Mouse (Mus musculus) kidney, embryonic 16.5 days (tissue): ENCODE measurements around the gene Ppp3ca. TPM values are rescaled to one million over a fixed set of nuclear protein-coding genes. Genes with fewer than 3 reads are reported as not detected.

Experiments
- ATAC-seq: fragments of 200-750 bp; cut with Nextera tagmentation; 2 replicates; pipeline ENCODE4 v1.8.0; 2017; ENCODE audit warnings: moderate TSS enrichment; ENCODE audit not compliant: low FRiP score, low TSS enrichment
- H3K27ac ChIP-seq: fragments of 300-500 bp; sonication (generic); 2 replicates; pipeline ENCODE4 v1.5.1; 2014; ENCODE audit warnings: low read length
- H3K27me3 ChIP-seq: fragments of 300-500 bp; sonication (generic); 2 replicates; pipeline ENCODE4 v1.6.1; 2014; ENCODE audit warnings: low read length, control low read depth, mixed read lengths; ENCODE audit not compliant: insufficient read depth
- H3K36me3 ChIP-seq: fragments of 300-500 bp; sonication (generic); 2 replicates; pipeline ENCODE4 v1.6.1; 2014; ENCODE audit warnings: low read length, control low read depth, mixed read lengths; ENCODE audit not compliant: insufficient read depth
- H3K4me1 ChIP-seq: fragments of 300-500 bp; sonication (generic); 2 replicates; pipeline ENCODE4 v1.6.1; 2014; ENCODE audit warnings: low read length, control low read depth, mixed read lengths; ENCODE audit not compliant: insufficient read depth
- H3K4me2 ChIP-seq: fragments of 300-500 bp; sonication (generic); replicated peaks from 2 replicates; pipeline ENCODE4 v1.6.1; 2014; ENCODE audit warnings: low read depth, low read length
- H3K4me3 ChIP-seq: fragments of 300-500 bp; sonication (generic); 2 replicates; pipeline ENCODE4 v1.5.1; 2014; ENCODE audit warnings: mild to moderate bottlenecking, low read length
- H3K9ac ChIP-seq: fragments of 300-500 bp; sonication (generic); replicated peaks from 2 replicates; pipeline ENCODE4 v1.6.1; 2014; ENCODE audit warnings: low read length
- H3K9me3 ChIP-seq: fragments of 300-500 bp; sonication (generic); 2 replicates; pipeline ENCODE4 v1.6.1; 2016; ENCODE audit warnings: low read length, control low read depth
- WGBS: fragments of 180-500 bp; shearing (Covaris S2); extraction: QIAGEN DNeasy Blood & Tissue Kit; methylation state at CpG from one replicate; pipeline ENCODE4 v1.1.7; 2014; 5-methylcytosine and 5-hydroxymethylcytosine counted together
- polyA plus RNA-seq: library from polyadenylated mRNA; unstranded; fragments of >200 nt; fragmentation: Nextera tagmentation; extraction: Ambion mirVana; gene quantifications from 2 replicates; pipeline ENCODE4 v1.2.1, GENCODE M21; 2015

Ppp3ca gene
- 50.7 and 56.9 TPM in 2 replicates for polyA plus RNA-seq

DNA sequence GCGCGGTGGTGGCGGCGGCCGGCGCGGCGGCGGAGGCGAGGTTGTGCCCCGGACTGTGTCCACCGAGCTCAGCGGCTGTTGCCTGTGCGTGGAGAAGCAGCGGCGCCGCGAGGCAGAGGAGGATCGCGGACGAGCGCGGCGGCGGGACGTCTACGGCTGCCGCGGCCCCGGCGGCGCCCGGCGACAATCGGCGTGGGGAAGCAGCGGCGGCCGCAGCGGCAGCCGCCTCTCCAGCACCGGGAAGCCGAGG lies at the start of gene Ppp3ca:
Gene Ppp3ca (plus strand): TSS at position 15 of the 250 bp plus-strand sequence.
- Histone ChIP-seq H3K4me1 (peaks cover 21% of the 10 kb centered on the region), H3K36me3 (no peaks in the 10 kb centered on the region), H3K27ac (peak within 1 kb of the TSS; percentile 95), H3K9ac (peak within 1 kb of the TSS; percentile 87), H3K9me3 (no peaks in the 10 kb centered on the region), H3K27me3 (no peaks in the 10 kb centered on the region), H3K4me3 (peak within 1 kb of the TSS; percentile 91), H3K4me2 (peak within 1 kb of the TSS; percentile 63)
- 0% methylated on average over 39 of the region's 43 CpGs for WGBS
- no peak for ATAC-seq

DNA sequence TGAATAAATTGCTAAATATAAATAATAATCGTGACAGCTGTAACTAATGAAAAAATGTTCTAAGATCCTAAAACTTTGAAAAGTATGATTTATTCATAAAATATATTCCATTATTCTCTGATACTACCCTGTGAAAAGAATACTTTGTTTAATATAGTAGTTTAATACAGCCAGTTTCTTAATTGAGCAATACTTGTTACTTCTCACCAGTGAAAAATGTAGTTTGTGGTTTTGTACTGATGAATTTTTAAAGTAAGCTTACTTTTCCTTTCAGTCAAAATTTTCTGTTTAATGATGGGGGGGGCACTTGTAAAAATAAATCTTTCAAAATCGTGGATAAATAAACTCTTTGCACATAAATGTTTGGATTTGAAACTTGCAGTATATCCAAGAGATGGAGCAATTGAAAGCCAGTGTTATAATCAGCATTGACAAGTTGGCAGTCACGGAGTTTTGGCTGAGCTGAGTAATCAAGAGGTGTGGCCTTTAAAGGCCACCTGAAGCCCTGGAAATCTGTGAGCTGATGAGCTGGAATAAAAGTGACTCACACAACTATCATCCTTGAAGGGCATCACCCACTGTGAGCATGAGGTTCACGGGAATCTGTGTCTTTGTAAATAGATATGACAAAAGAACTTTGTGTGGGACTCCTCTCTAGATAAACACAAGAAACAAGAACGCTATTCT lies 29.2 kb upstream of the Ppp3ca start:
- no peak for ATAC-seq
- H3K9me3 ChIP-seq = no peaks in the 10 kb centered on the region
- H3K4me1 ChIP-seq = no peaks in the 10 kb centered on the region
- H3K27ac ChIP-seq = no peak overlapping the region
- H3K36me3 ChIP-seq = no peaks in the 10 kb centered on the region
- H3K4me2 ChIP-seq = no peak overlapping the region
- WGBS = 79% methylated on average over 5 of the region's 5 CpGs
- H3K27me3 ChIP-seq = no peaks in the 10 kb centered on the region
- no peak overlapping the region for H3K9ac ChIP-seq
- no peak overlapping the region for H3K4me3 ChIP-seq

DNA sequence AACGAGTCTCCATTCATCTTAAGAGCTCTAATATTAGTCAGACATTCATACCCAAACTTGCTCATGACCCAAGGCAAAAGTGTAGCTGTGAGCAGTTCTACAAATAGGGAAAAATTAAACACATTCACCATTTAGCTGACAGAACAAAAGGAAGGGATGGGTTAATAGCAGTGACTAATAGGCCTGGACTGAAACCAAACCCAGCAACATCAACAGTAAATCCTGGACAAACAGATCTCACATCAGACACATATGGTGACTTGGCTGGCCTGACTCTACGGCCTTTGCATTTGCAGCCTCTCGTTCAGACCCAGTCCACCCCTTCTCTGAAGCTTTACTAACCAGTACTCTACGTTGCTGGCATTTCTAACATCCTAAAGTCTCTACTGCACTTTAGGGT lies 19.0 kb upstream of the Ppp3ca start:
- Histone ChIP-seq H3K36me3 (no peaks in the 10 kb centered on the region), H3K9me3 (no peaks in the 10 kb centered on the region), H3K4me3 (no peak overlapping the region), H3K27me3 (no peaks in the 10 kb centered on the region), H3K4me1 (no peaks in the 10 kb centered on the region), H3K27ac (no peak overlapping the region), H3K9ac (no peak overlapping the region), H3K4me2 (no peak overlapping the region)
- no peak for ATAC-seq
- WGBS = 34% methylated on average over 4 of the region's 4 CpGs

DNA sequence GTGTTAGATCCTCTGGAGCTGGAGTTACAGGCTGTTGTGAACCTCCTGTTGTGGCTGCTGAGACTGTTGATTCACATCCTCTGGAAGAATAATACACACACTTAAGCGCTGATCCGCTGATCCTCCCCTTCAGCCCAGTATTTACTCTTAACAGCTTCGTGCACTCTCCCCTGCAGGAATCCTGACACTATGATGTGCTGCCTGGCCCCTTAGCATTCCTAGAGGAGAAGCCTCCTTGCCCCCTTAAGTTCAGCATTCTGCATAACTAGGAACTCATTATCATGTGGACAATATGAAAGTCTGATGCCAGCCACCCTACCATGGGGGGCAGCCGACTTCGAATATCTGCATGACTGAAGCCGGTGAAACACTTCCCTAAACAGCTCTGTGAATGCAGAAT lies 18.4 kb upstream of the Ppp3ca start:
- no peak overlapping the region for H3K4me3 ChIP-seq
- no peaks in the 10 kb centered on the region for H3K27me3 ChIP-seq
- H3K4me1 ChIP-seq = no peaks in the 10 kb centered on the region
- H3K36me3 ChIP-seq = no peaks in the 10 kb centered on the region
- 46% methylated on average over 6 of the region's 6 CpGs for WGBS
- H3K9ac ChIP-seq = no peak overlapping the region
- no peak overlapping the region for H3K4me2 ChIP-seq
- no peak overlapping the region for H3K27ac ChIP-seq
- ATAC-seq = no peak
- H3K9me3 ChIP-seq = no peaks in the 10 kb centered on the region

DNA sequence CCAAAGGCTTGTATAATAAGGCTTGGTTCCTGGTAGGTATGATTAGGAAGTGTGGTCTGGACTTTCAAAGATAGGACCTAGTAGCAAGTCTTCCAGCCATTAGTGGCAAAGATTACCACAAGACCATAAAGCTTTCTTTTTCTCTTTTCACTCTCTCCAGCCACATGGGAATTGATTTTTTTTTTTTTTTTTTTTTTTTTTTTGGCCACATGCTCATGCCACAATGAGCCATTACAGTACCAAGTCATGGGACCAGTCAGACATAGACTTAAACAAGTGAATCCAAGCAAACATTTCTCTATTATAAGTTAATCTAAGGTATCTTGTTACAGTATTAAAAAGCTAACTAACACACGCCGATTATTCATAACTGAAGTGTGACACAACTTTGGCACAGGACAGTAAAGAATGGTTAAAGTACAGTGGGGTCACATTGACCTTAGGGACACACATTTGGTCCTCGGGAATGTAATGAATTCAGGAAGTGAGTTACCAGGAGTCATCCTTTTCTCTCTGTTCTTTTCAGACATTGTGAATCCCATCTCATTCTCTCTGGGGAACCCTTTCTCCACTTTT lies 13.4 kb upstream of the Ppp3ca start:
- WGBS = 77% methylated on average over 3 of the region's 3 CpGs
- Histone ChIP-seq H3K9ac (no peak overlapping the region), H3K36me3 (no peaks in the 10 kb centered on the region), H3K27me3 (no peaks in the 10 kb centered on the region), H3K4me3 (no peak overlapping the region), H3K9me3 (no peaks in the 10 kb centered on the region), H3K4me1 (no peaks in the 10 kb centered on the region), H3K4me2 (no peak overlapping the region), H3K27ac (no peak overlapping the region)
- no peak for ATAC-seq

DNA sequence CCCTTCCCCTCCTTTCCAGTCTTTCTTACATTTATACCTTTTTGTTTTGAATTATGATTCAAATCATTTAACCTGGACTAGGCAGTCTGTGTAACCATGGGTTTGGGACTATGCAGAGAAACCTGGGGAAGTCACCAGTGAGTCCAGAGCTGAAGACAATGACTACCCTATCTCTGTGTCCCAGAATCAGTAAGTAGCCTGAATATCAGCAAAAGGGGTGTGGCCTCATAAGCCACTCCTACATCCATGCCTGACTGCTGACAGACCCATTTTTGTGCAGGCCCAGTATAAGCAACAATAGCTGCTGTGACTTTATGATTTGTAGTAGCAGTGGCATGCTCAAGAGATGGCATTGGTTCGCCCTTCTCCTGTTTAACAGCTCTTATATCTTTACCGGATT lies 11.2 kb upstream of the Ppp3ca start:
- Histone ChIP-seq H3K9me3 (no peaks in the 10 kb centered on the region), H3K36me3 (no peaks in the 10 kb centered on the region), H3K27ac (no peak overlapping the region), H3K4me1 (no peaks in the 10 kb centered on the region), H3K27me3 (no peaks in the 10 kb centered on the region), H3K4me2 (no peak overlapping the region), H3K9ac (no peak overlapping the region), H3K4me3 (no peak overlapping the region)
- no peak for ATAC-seq
- 88% methylated on average over 2 of the region's 2 CpGs for WGBS

DNA sequence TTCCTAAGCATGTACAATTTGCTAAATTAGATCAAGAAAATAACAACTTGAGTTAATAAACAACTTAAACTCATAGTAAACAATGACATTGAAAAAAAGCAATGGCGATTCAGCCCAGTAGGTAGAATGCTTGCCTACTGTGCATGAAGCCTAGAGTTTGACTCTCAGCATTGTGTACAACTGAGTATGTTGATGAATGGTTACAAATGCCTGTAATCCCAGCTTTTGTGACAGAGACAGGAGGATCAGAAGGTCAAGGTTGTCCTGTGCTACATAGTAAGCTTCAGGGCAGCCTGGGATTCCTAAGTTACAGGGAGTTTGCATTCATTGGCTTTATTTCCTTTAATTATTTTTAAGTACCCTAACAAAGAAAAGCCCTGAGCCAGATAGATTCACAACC lies 4.8 kb upstream of the Ppp3ca start:
- H3K27me3 ChIP-seq = no peaks in the 10 kb centered on the region
- no peaks in the 10 kb centered on the region for H3K9me3 ChIP-seq
- no peak overlapping the region for H3K4me2 ChIP-seq
- 94% methylated on average over 1 of the region's 1 CpGs for WGBS
- H3K9ac ChIP-seq = no peak overlapping the region
- H3K27ac ChIP-seq = no peak overlapping the region
- H3K4me1 ChIP-seq = peaks cover 5% of the 10 kb centered on the region; the same call in 1 of the 2 replicates
- H3K36me3 ChIP-seq = no peaks in the 10 kb centered on the region
- ATAC-seq = no peak
- H3K4me3 ChIP-seq = no peak overlapping the region

DNA sequence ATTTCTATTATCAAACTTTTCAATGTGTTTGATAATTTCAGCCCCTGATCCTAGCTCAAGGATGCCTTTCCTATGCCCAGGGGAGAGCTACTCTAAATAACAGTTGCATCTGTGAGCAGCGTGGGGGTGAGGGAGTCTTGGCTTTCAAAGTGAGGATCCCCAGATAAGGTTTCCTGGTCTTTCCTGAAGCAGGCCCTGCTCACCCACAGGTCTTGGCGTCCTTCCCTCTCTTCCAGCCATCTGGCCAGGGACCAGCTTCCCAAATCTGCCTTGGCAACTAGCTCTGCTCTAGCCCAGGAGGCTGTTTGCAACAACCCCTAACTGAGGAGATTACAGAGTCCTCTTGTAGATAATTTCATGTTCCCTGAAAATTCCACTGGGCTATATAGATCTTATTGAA lies 1.9 kb upstream of the Ppp3ca start:
- Histone ChIP-seq H3K4me3 (no peak overlapping the region), H3K9me3 (no peaks in the 10 kb centered on the region), H3K4me1 (peaks cover 13% of the 10 kb centered on the region), H3K4me2 (no peak overlapping the region), H3K36me3 (no peaks in the 10 kb centered on the region), H3K9ac (no peak overlapping the region), H3K27ac (no peak overlapping the region), H3K27me3 (no peaks in the 10 kb centered on the region)
- no peak for ATAC-seq
- 62% methylated on average over 2 of the region's 2 CpGs for WGBS

DNA sequence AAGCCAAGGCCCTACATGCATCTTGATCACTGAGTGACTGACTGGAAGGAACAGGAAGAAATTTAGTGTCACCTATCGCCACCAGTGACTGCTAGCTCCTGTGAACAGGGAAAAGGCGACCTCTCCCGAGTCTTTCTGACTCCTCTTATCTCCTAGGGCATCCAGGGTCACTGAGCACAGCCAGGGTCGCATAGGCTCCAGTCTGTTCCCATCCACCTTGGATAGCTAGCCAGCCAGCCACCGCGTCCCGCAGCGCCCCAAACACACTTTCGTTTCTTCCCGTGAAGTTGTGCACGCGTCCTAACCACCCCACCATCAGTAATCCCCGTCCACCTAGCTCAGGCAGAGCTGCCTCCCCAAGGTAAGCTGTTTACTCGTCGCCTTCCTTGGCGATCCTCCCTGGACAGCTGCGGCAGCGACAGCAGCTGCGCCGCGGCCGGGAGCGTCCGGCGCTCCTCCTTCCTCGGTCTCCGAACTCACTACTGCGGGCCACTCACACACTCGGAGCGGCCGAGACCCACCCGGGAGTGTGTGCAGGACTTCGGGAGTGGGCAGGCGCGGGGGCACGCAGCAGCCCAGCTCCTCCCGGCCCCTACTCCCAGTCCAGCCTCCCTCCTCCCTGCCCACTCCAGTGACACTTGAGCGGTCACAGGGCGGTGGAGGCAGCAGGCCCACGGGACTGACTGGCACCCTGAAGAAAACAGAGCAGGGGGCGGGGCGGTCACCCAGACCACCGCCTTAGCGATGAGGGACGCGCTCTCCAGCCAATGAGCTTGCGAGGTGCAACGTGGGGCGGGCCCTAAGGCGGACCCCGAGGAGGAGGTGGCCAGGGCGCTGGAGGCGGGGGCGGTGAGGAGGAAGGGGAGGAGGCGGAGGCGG lies 454 bp upstream of the Ppp3ca start:
- H3K27ac ChIP-seq = peak overlapping the region; percentile 95
- no peaks in the 10 kb centered on the region for H3K27me3 ChIP-seq
- H3K36me3 ChIP-seq = no peaks in the 10 kb centered on the region
- H3K9me3 ChIP-seq = no peaks in the 10 kb centered on the region
- WGBS = 1% methylated on average over 49 of the region's 56 CpGs
- peak overlapping the region; percentile 87 for H3K9ac ChIP-seq
- peaks cover 20% of the 10 kb centered on the region for H3K4me1 ChIP-seq
- peak overlapping the region; percentile 91 for H3K4me3 ChIP-seq
- H3K4me2 ChIP-seq = peak overlapping the region; percentile 63
- peak; percentile 98 for ATAC-seq
